Mouse (Mus musculus): Measurements from ENCODE around the gene Isoc2b.
"Not testable (repeated sequence)": the region's sequence is repeated elsewhere in the genome, so short reads cannot be mapped to it uniquely, and the experiment has no call there.

Isoc2b gene

GRCm38 (mm10) chr7:4870133-4870532, at the start of gene Isoc2b:
Isoc2b (minus strand) TSS chr7:4870258.
- no peak for DNase-seq (ENCODE audit: low spot score)

GRCm38 (mm10) chr7:4919096-4919495, 49.0 kb upstream of the Isoc2b start:
- DNase-seq (ENCODE audit: low spot score) = no peak

GRCm38 (mm10) chr7:4918681-4919080, 48.6 kb upstream of the Isoc2b start:
- DNase-seq (ENCODE audit: low spot score) = no peak

- no peak for DNase-seq (ENCODE audit: low spot score)
Observed at GRCm38 (mm10) chr7:4917494-4917893, 47.4 kb upstream of the Isoc2b start.

GRCm38 (mm10) chr7:4915669-4916416, 45.8 kb upstream of the Isoc2b start:
- peak; percentile 70 for DNase-seq (ENCODE audit: low spot score)

- DNase-seq (ENCODE audit: low spot score) = peak; percentile 94
Observed at GRCm38 (mm10) chr7:4915007-4915665, 45.1 kb upstream of the Isoc2b start, which contains the start of gene Zfp628. Zfp628 (plus strand) TSS chr7:4915217.

GRCm38 (mm10) chr7:4912248-4912647, 42.2 kb upstream of the Isoc2b start:
- no peak for DNase-seq (ENCODE audit: low spot score)

GRCm38 (mm10) chr7:4911561-4911960, 41.5 kb upstream of the Isoc2b start:
- no peak for DNase-seq (ENCODE audit: low spot score)

- DNase-seq (ENCODE audit: low spot score) = no peak
Observed at GRCm38 (mm10) chr7:4906466-4906950, 36.5 kb upstream of the Isoc2b start, which contains the start of gene Gm36210. Gm36210 (minus strand) TSS chr7:4906516.

- DNase-seq (ENCODE audit: low spot score) = no peak
Observed at GRCm38 (mm10) chr7:4902404-4902803, 32.3 kb upstream of the Isoc2b start.

- DNase-seq (ENCODE audit: low spot score) = no peak
Observed at GRCm38 (mm10) chr7:4901171-4901570, 31.1 kb upstream of the Isoc2b start.

- no peak for DNase-seq (ENCODE audit: low spot score)
Observed at GRCm38 (mm10) chr7:4900523-4900851, 30.4 kb upstream of the Isoc2b start.

- DNase-seq (ENCODE audit: low spot score) = no peak
Observed at GRCm38 (mm10) chr7:4899649-4900522, 29.8 kb upstream of the Isoc2b start.

GRCm38 (mm10) chr7:4898851-4899648, 29.0 kb upstream of the Isoc2b start:
- DNase-seq (ENCODE audit: low spot score) = no peak

- no peak for DNase-seq (ENCODE audit: low spot score)
Observed at GRCm38 (mm10) chr7:4895186-4895585, 25.1 kb upstream of the Isoc2b start.

GRCm38 (mm10) chr7:4886680-4887079, 16.6 kb upstream of the Isoc2b start:
- DNase-seq (ENCODE audit: low spot score) = no peak

GRCm38 (mm10) chr7:4879036-4879435, 9.0 kb upstream of the Isoc2b start:
- DNase-seq (ENCODE audit: low spot score) = not testable (repeated sequence)

- peak; percentile 15 for DNase-seq (ENCODE audit: low spot score)
Observed at GRCm38 (mm10) chr7:4878186-4878585, 8.1 kb upstream of the Isoc2b start.

- DNase-seq (ENCODE audit: low spot score) = peak; percentile 28
Observed at GRCm38 (mm10) chr7:4877226-4877625, 7.2 kb upstream of the Isoc2b start.

- peak; percentile 94 for DNase-seq (ENCODE audit: low spot score)
Observed at GRCm38 (mm10) chr7:4876753-4877221, 6.7 kb upstream of the Isoc2b start, which contains the start of gene Isoc2a. Isoc2a (plus strand) TSS chr7:4877153.

GRCm38 (mm10) chr7:4866631-4867180, 3.4 kb downstream of the Isoc2b start:
- DNase-seq (ENCODE audit: low spot score) = no peak
